Mouse (Mus musculus) myocyte (in vitro differentiated cells): ENCODE results near the gene Pou6f1. TPM values are rescaled to one million over a fixed set of nuclear protein-coding genes. Genes with fewer than 3 reads are reported as not detected.
"Not testable (repeated sequence)": the region's sequence is repeated elsewhere in the genome, so short reads cannot be mapped to it uniquely, and the experiment has no call there.

ENCODE experiments used
- H3K27me3 ChIP-seq: one replicate; pipeline ENCODE4 v1.6.1; 2011; ENCODE audit not compliant: control insufficient read depth, insufficient read depth, insufficient read length
- H3K36me3 ChIP-seq: one replicate; pipeline ENCODE4 v1.6.1; 2011; ENCODE audit not compliant: control insufficient read depth, insufficient read depth
- H3K4me2 ChIP-seq: one replicate; pipeline ENCODE4 v1.6.1; 2011; ENCODE audit warnings: low read depth, control low read depth
- H3K4me3 ChIP-seq: one replicate; pipeline ENCODE4 v1.5.1; 2011; ENCODE audit warnings: mild to moderate bottlenecking, control low read depth, moderate library complexity
- H3K79me2 ChIP-seq: one replicate; pipeline ENCODE4 v1.6.1; 2011; ENCODE audit not compliant: control insufficient read depth, insufficient read depth
- H3ac ChIP-seq: one replicate; pipeline ENCODE4 v1.6.1; 2011; ENCODE audit not compliant: control insufficient read depth, insufficient read length
- CEBPB ChIP-seq: IDR thresholded peaks from 2 replicates; pipeline ENCODE4 v1.6.1; 2011; ENCODE audit warnings: mild to moderate bottlenecking, moderate library complexity; ENCODE audit not compliant: poor library complexity, insufficient read depth, severe bottlenecking
- E2F4 ChIP-seq: IDR thresholded peaks from one replicate; pipeline ENCODE4 v1.6.1; 2011; ENCODE audit warnings: mild to moderate bottlenecking, control low read depth, moderate library complexity; ENCODE audit not compliant: insufficient read depth
- MAX ChIP-seq: IDR thresholded peaks from one replicate; pipeline ENCODE4 v1.6.1; 2011; ENCODE audit warnings: low read depth, mild to moderate bottlenecking, control low read depth
- MYOD1 ChIP-seq, 3 experiments: IDR thresholded peaks; one replicate each; pipeline ENCODE4 v1.6.1; 2011; ENCODE audit warnings: control low read depth in 2 of 3, low read depth in 2 of 3, mild to moderate bottlenecking in 2 of 3, moderate library complexity in 1 of 3; ENCODE audit not compliant: insufficient read length in 2 of 3, control insufficient read depth in 1 of 3
- MYOG ChIP-seq, 3 experiments: IDR thresholded peaks; one replicate each; pipeline ENCODE4 v1.6.1; 2011; ENCODE audit warnings: control low read depth in 2 of 3, low read depth in 2 of 3, mild to moderate bottlenecking in 2 of 3; ENCODE audit not compliant: insufficient read length in 2 of 3, control insufficient read depth in 1 of 3, insufficient read depth in 1 of 3
- POLR2A ChIP-seq: IDR thresholded peaks from one replicate; pipeline ENCODE4 v1.6.1; 2011; ENCODE audit warnings: low read depth, mild to moderate bottlenecking, control low read depth, moderate library complexity; ENCODE audit not compliant: insufficient read length
- POLR2AphosphoS2 ChIP-seq: IDR thresholded peaks from one replicate; pipeline ENCODE4 v1.6.1; 2011; ENCODE audit warnings: low read depth, control low read depth; ENCODE audit not compliant: insufficient read length
- REST ChIP-seq: IDR thresholded peaks from one replicate; pipeline ENCODE4 v1.6.1; 2011; ENCODE audit warnings: mild to moderate bottlenecking, control low read depth, moderate library complexity; ENCODE audit not compliant: insufficient read depth, insufficient read length
- SRF ChIP-seq: IDR thresholded peaks from one replicate; pipeline ENCODE4 v1.6.1; 2011; ENCODE audit warnings: low read depth; ENCODE audit not compliant: control insufficient read depth, insufficient read length
- TCF12 ChIP-seq: IDR thresholded peaks from one replicate; pipeline ENCODE4 v1.6.1; 2011; ENCODE audit warnings: mild to moderate bottlenecking, control low read depth; ENCODE audit not compliant: poor library complexity, insufficient read depth, severe bottlenecking
- TCF3 ChIP-seq: IDR thresholded peaks from one replicate; pipeline ENCODE4 v1.6.1; 2011; ENCODE audit warnings: low read depth, control low read depth; ENCODE audit not compliant: insufficient read length
- USF1 ChIP-seq: IDR thresholded peaks from one replicate; pipeline ENCODE4 v1.6.1; 2011; ENCODE audit warnings: low read depth, mild to moderate bottlenecking, control low read depth, moderate library complexity
- polyA plus RNA-seq: library from polyadenylated mRNA; unstranded; fragments of >200 nt; fragmentation: generic; extraction: Trizol; gene quantifications from one replicate; pipeline ENCODE4 v1.2.1, GENCODE M21; 2012; ENCODE audit warnings: missing spikeins

The Pou6f1 gene
- polyA plus RNA-seq, 1 experiment: 7.7 TPM

- H3K27me3 ChIP-seq: no peaks in the 10 kb centered on the region
- H3ac ChIP-seq: no peak overlapping the region
- peaks cover 32% of the 10 kb centered on the region for H3K36me3 ChIP-seq
- no peak overlapping the region for H3K4me2 ChIP-seq
- TF ChIP-seq POLR2A (no peak), MAX (no peak), TCF12 (no peak), POLR2AphosphoS2 (no peak), MYOG (IDR thresholded peaks at IDR 0.05; ENCODE audit: control insufficient read depth in 1 of 3, insufficient read depth in 1 of 3, insufficient read length in 2 of 3, low read depth in 2 of 3) (no peak), MYOD1 (IDR thresholded peaks at IDR 0.05; ENCODE audit: control insufficient read depth in 1 of 3, insufficient read length in 2 of 3, low read depth in 2 of 3) (no peak), TCF3 (no peak)
- peaks cover 6% of the 10 kb centered on the region for H3K79me2 ChIP-seq
- H3K4me3 ChIP-seq: no peak overlapping the region
Observed at GRCm38 (mm10) chr15:100622164-100622563, 22.4 kb upstream of the Pou6f1 start.

- H3ac ChIP-seq, H3K4me3 ChIP-seq, H3K4me2 ChIP-seq, H3K27me3 ChIP-seq: not testable (repeated sequence)
- Histone ChIP-seq H3K36me3 (peaks cover 32% of the 10 kb centered on the region), H3K79me2 (peaks cover 11% of the 10 kb centered on the region)
Observed at GRCm38 (mm10) chr15:100621671-100622070, 21.9 kb upstream of the Pou6f1 start.

- no peak overlapping the region for H3ac ChIP-seq
- H3K79me2 ChIP-seq: peaks cover 19% of the 10 kb centered on the region
- TF ChIP-seq TCF12: no peak
- no peak for TF ChIP-seq CEBPB
- no peak for TF ChIP-seq MYOG (IDR thresholded peaks at IDR 0.05; ENCODE audit: control insufficient read depth in 1 of 3, insufficient read depth in 1 of 3, insufficient read length in 2 of 3, low read depth in 2 of 3)
- TF ChIP-seq MYOD1 (IDR thresholded peaks at IDR 0.05; ENCODE audit: control insufficient read depth in 1 of 3, insufficient read length in 2 of 3, low read depth in 2 of 3): no peak
- no peak for TF ChIP-seq MAX
- no peak for TF ChIP-seq SRF
- TF ChIP-seq E2F4: no peak
- TF ChIP-seq POLR2A: no peak
- no peak for TF ChIP-seq TCF3
- no peak for TF ChIP-seq REST
- TF ChIP-seq USF1: no peak
- no peak for TF ChIP-seq POLR2AphosphoS2
- no peak overlapping the region for H3K4me2 ChIP-seq
- peaks cover 32% of the 10 kb centered on the region for H3K36me3 ChIP-seq
- H3K27me3 ChIP-seq: no peaks in the 10 kb centered on the region
- no peak overlapping the region for H3K4me3 ChIP-seq
Observed at GRCm38 (mm10) chr15:100619200-100619599, 19.4 kb upstream of the Pou6f1 start.

GRCm38 (mm10) chr15:100616221-100616620 lies 16.4 kb upstream of the Pou6f1 start:
- peaks cover 32% of the 10 kb centered on the region for H3K36me3 ChIP-seq
- H3K4me3 ChIP-seq: peak overlapping the region; percentile 65
- peak overlapping the region; percentile 55 for H3ac ChIP-seq
- H3K79me2 ChIP-seq: peaks cover 19% of the 10 kb centered on the region
- H3K27me3 ChIP-seq: no peaks in the 10 kb centered on the region
- peak overlapping the region; percentile 87 for H3K4me2 ChIP-seq
- TF ChIP-seq SRF: no peak
- peak in 1 of 3 experiments; percentile 0 for TF ChIP-seq MYOG (IDR thresholded peaks at IDR 0.05; ENCODE audit: control insufficient read depth in 1 of 3, insufficient read depth in 1 of 3, insufficient read length in 2 of 3, low read depth in 2 of 3)

- H3K4me3 ChIP-seq: peak overlapping the region; percentile 65
- peak overlapping the region; percentile 55 for H3ac ChIP-seq
Observed at GRCm38 (mm10) chr15:100615825-100616220, 16.0 kb upstream of the Pou6f1 start.

More at GRCm38 (mm10) chr15:100615825-100616220, 16.0 kb upstream of the Pou6f1 start:
- H3K4me2 ChIP-seq: peak overlapping the region; percentile 87
- peaks cover 19% of the 10 kb centered on the region for H3K79me2 ChIP-seq
- no peaks in the 10 kb centered on the region for H3K27me3 ChIP-seq
- no peak for TF ChIP-seq TCF3
- TF ChIP-seq POLR2AphosphoS2: peak; percentile 61
- no peak for TF ChIP-seq E2F4
- TF ChIP-seq SRF: peak; percentile 6
- no peak for TF ChIP-seq TCF12
- peak in 2 of 3 experiments; percentile 3 to 11 for TF ChIP-seq MYOG (IDR thresholded peaks at IDR 0.05; ENCODE audit: control insufficient read depth in 1 of 3, insufficient read depth in 1 of 3, insufficient read length in 2 of 3, low read depth in 2 of 3)
- no peak for TF ChIP-seq USF1
- peak; percentile 77 for TF ChIP-seq POLR2A
- peaks cover 32% of the 10 kb centered on the region for H3K36me3 ChIP-seq
